Mouse (Mus musculus): ENCODE measurements around the gene Atp13a3. TPM values are rescaled to one million over a fixed set of nuclear protein-coding genes. Genes with fewer than 3 reads are reported as not detected.

Gene Atp13a3
- 125 TPM for polyA plus RNA-seq (2014; fragmentation: Illumina TruSeq; extraction: RNeasy Lipid Tissue Mini Kit (QIAGEN cat#74804); ENCODE audit: low read depth, low replicate concordance)

GRCm38 (mm10) chr16:30405925-30406670 is at the start of gene Atp13a3:
Gene Atp13a3, minus strand, starts transcription at chr16:30405975.

GRCm38 (mm10) chr16:30310647-30311046 is 95.1 kb downstream of the Atp13a3 start, which contains the start of gene Gp5:
Gene Gp5, minus strand, starts transcription at chr16:30310779.

GRCm38 (mm10) chr16:30282844-30283495 is 122.8 kb downstream of the Atp13a3 start, which contains the start of gene Lrrc15:
Gene Lrrc15, minus strand, starts transcription at chr16:30283256.

GRCm38 (mm10) chr16:30267359-30267758 is 138.4 kb downstream of the Atp13a3 start, which contains the start of gene Cpn2:
Gene Cpn2, minus strand, starts transcription at chr16:30267499.

Other genes starting within 250 kb of the Atp13a3 start
- gene Cpn2, start 138.5 kb downstream of the Atp13a3 start, polyA plus RNA-seq (2014; fragmentation: Illumina TruSeq; extraction: RNeasy Lipid Tissue Mini Kit (QIAGEN cat#74804); ENCODE audit: low read depth, low replicate concordance) = 75.7 TPM
- not detected for gene Lrrc15, start 122.7 kb downstream of the Atp13a3 start, polyA plus RNA-seq (2014; fragmentation: Illumina TruSeq; extraction: RNeasy Lipid Tissue Mini Kit (QIAGEN cat#74804); ENCODE audit: low read depth, low replicate concordance)
- not detected for gene Gp5, start 95.2 kb downstream of the Atp13a3 start, polyA plus RNA-seq (2014; fragmentation: Illumina TruSeq; extraction: RNeasy Lipid Tissue Mini Kit (QIAGEN cat#74804); ENCODE audit: low read depth, low replicate concordance)
- 0.56 TPM for gene Tmem44, start 144.9 kb upstream of the Atp13a3 start, polyA plus RNA-seq (2014; fragmentation: Illumina TruSeq; extraction: RNeasy Lipid Tissue Mini Kit (QIAGEN cat#74804); ENCODE audit: low read depth, low replicate concordance)
- 13.5 TPM for gene Lsg1, start 181.6 kb upstream of the Atp13a3 start, polyA plus RNA-seq (2014; fragmentation: Illumina TruSeq; extraction: RNeasy Lipid Tissue Mini Kit (QIAGEN cat#74804); ENCODE audit: low read depth, low replicate concordance)
- gene Fam43a, start 193.7 kb upstream of the Atp13a3 start, polyA plus RNA-seq (2014; fragmentation: Illumina TruSeq; extraction: RNeasy Lipid Tissue Mini Kit (QIAGEN cat#74804); ENCODE audit: low read depth, low replicate concordance) = 2.1 TPM